Mouse (Mus musculus) embryo, embryonic 10.5 days (tissue): ENCODE measurements around the gene Glipr2.
A peak's percentile ranks its signal among the peaks of the same experiment; 100 is the strongest.

Experiments used
- DNase-seq: peaks from one replicate; pipeline ENCODE4 v3.0.0-alpha.2; 2015; ENCODE audit warnings: low spot score

Glipr2 gene

DNA sequence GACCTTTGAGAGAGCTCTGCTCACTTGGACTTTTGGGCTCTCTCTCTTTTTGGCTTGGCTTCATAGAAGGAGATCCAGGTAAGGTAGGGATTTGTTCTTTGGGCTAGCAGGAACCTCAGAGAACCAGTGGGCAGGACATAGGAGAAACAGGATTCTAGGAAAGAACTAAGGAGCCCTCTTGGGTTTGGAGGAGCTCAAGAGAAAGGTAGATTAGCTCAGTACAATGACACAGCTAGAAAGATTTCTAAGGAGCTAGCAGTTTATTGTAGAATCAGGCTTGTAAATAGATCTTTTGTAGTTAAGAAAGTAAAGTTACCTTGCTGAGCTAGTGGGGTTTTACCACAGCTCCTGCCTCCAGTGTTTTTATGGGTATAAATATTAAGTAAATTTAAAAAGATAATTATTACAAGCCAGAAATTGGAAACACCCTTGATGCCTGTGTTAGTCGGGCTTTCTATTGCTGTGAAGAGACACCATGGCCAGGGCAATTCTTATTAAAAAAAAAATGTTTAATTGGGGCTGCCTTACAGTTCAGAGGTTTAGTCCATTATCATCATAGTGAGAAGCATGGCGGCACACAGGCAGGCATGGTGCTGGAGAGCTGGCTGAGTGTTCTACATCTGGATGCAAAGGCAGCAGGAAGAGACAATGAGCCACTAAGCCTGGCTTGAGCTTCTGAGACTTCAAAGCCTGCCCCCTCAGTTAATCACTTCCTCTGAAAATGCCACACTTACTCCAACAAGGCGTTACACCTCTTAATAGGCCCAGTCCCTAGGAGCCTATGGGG, 47.6 kb downstream of the Glipr2 start:
- no peak for DNase-seq

- no peak for DNase-seq
Observed at GRCm38 (mm10) chr4:44010176-44010575, 53.0 kb downstream of the Glipr2 start.

DNA sequence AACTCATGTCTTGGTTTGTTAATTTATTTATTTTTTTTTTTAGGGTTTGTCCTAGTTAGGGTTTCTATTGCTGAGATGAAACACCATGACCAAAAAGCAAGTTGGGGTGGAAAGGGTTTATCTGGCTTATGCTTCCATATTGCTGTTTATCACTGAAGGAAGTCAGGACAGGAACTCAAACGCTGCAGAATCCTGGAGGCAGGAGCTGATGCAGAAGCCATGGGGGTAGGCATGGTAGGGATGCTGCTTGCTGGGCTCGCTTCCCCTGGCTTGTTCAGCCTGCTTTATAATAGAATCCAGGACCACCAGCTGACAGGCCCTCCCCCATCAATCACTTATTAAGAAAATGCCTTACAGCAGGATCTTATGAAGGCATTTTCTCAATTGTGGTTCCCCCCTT, 53.7 kb downstream of the Glipr2 start:
- no peak for DNase-seq

GRCm38 (mm10) chr4:44011799-44012198, 54.6 kb downstream of the Glipr2 start:
- no peak for DNase-seq

GRCm38 (mm10) chr4:44012376-44013367, 55.5 kb downstream of the Glipr2 start:
- peak; percentile 97 for DNase-seq

DNA sequence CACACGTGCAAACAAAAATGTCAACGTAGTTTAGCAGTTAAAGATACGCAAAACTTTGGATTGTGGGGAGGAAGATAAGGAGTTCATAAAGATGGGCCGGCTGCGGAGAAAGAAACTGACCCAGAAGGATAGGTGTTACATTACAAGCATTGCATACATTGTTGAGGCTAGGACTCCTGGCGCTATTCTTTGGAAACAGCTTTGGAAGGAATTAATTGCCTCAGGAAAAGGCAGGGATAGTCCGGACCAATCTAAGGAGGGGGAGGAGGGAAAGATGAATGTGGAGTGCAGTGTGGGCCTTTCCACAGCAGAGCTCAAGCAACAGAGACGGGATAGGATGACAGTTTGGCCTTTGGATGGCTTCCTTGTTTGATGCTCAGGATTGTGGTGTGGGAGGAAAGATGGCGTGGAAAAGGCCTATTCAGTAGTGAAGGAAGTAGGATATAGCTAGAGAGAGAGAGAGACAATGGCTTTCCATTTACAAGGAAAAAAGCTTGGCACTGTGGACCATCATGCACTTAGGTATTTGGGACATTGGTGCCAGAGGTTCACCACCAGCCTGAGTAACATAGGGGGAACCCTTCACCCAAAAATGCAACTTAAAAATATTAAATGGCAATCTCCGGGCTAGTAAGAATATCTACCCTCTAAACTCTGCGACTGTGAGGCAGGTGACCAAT, 56.3 kb downstream of the Glipr2 start:
- DNase-seq, result peak; percentile 5

- no peak for DNase-seq
Observed at GRCm38 (mm10) chr4:44016071-44016470, 58.9 kb downstream of the Glipr2 start.

GRCm38 (mm10) chr4:44016791-44017190, 59.6 kb downstream of the Glipr2 start:
- no peak for DNase-seq

DNA sequence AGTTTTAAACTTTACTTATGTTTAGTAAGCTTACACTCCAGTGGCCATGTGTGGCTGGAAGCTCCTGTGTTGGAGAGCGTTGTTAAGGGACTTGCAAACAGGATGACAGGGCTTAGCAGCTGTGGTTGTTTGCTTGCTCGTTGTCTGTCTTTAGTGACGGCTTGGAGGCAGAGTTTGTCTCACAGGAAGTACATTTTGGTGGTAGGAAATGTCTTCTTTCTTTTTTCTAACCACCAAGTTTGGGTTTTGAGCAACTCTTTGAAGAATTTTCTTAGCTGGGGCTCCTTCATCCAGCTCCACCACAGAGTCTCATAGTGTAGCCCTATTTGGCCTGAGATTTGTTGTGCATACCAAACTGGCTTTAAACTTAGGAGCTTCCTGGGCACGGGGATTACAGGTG, 65.1 kb downstream of the Glipr2 start:
- no peak for DNase-seq

- DNase-seq, result no peak
Observed at GRCm38 (mm10) chr4:44022766-44023165, 65.6 kb downstream of the Glipr2 start.

DNA sequence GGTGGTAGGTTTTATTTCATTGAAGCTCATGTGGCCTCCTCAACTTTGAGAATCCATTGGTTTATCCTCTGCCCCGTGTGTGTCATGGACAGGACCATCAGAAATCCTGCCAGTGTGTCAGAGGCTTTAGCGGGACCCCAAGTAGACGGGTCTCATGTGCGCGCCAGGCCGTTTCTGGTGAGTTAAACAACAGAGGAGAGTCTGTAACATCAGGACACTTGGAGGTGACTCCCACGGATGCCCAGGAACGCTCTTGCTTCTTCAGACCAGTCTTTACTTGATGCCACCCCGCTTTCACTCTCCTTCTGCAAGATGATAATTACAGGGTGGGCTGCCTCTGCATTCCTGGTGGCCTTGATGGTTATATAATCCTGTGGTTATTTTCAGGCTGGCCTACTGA, 66.5 kb downstream of the Glipr2 start:
- no peak for DNase-seq

- DNase-seq, result no peak
Observed at GRCm38 (mm10) chr4:44024241-44024640, 67.0 kb downstream of the Glipr2 start.

- no peak for DNase-seq
Observed at GRCm38 (mm10) chr4:44025570-44025969, 68.4 kb downstream of the Glipr2 start.
